Mouse (Mus musculus): ENCODE data around the gene Agtr1a. TPM values are rescaled to one million over a fixed set of nuclear protein-coding genes. Genes with fewer than 3 reads are reported as not detected.

Gene Agtr1a
- polyA plus RNA-seq, 1 experiment from 2014 or later: 2.5 TPM

Other genes with a start within 250 kb of the Agtr1a start
- gene Mboat1, start 200.0 kb upstream of the Agtr1a start, polyA plus RNA-seq (2016; fragmentation: Nextera tagmentation; extraction: Ambion mirVana): 3.7 and 4.3 TPM in 2 replicates
- gene Uqcrfs1, start 208.9 kb downstream of the Agtr1a start, polyA plus RNA-seq (2016; fragmentation: Nextera tagmentation; extraction: Ambion mirVana): 228 and 233 TPM in 2 replicates